Mouse (Mus musculus) heart, embryonic 14.5 days (tissue): ENCODE measurements around the gene Ceacam18. TPM values are rescaled to one million over a fixed set of nuclear protein-coding genes. Genes with fewer than 3 reads are reported as not detected.

Experiments used
- ATAC-seq: fragments of 200-750 bp; cut with Nextera tagmentation; 2 replicates; pipeline ENCODE4 v1.8.0; 2017; ENCODE audit warnings: low read depth, moderate TSS enrichment; ENCODE audit not compliant: insufficient number of reproducible peaks, insufficient read depth, low FRiP score
- H3K27ac ChIP-seq, 2 experiments: fragments of 200-500 bp in 1 of 2; fragments of 300-500 bp in 1 of 2; sonication (generic) in 1 of 2; replicated peaks in 1 of 2; 2 replicates each; pipeline ENCODE4 v1.5.1; 2012 to 2014; ENCODE audit warnings: low read depth in 2 of 2, low read length in 2 of 2, control low read depth in 1 of 2, mild to moderate bottlenecking in 1 of 2, mixed read lengths in 1 of 2; ENCODE audit not compliant: control insufficient read depth in 1 of 2, insufficient read depth in 1 of 2
- H3K27me3 ChIP-seq: fragments of 300-500 bp; sonication (generic); 2 replicates; pipeline ENCODE4 v1.6.1; 2014; ENCODE audit warnings: mild to moderate bottlenecking, low read length, control low read depth; ENCODE audit not compliant: control insufficient read depth, insufficient read depth
- H3K36me3 ChIP-seq: fragments of 300-500 bp; sonication (generic); 2 replicates; pipeline ENCODE4 v1.6.1; 2014; ENCODE audit warnings: mild to moderate bottlenecking, control low read depth, low read length, mixed read lengths; ENCODE audit not compliant: control insufficient read depth, insufficient read depth
- H3K4me1 ChIP-seq, 2 experiments: fragments of 200-500 bp in 1 of 2; fragments of 300-500 bp in 1 of 2; sonication (generic) in 1 of 2; 2 replicates each; pipeline ENCODE4 v1.6.1; 2012 to 2014; ENCODE audit warnings: low read length in 2 of 2, control low read depth in 1 of 2, mixed read lengths in 1 of 2; ENCODE audit not compliant: control insufficient read depth in 2 of 2, insufficient read depth in 2 of 2
- H3K4me2 ChIP-seq: fragments of 300-500 bp; sonication (generic); 2 replicates; pipeline ENCODE4 v1.6.1; 2014; ENCODE audit warnings: mild to moderate bottlenecking, low read length
- H3K4me3 ChIP-seq, 2 experiments: fragments of 200-500 bp in 1 of 2; fragments of 300-500 bp in 1 of 2; sonication (generic) in 1 of 2; 2 replicates each; pipeline ENCODE4 v1.5.1; 2012 to 2014; ENCODE audit warnings: low read length in 2 of 2, mild to moderate bottlenecking in 2 of 2, control low read depth in 1 of 2, low read depth in 1 of 2, moderate library complexity in 1 of 2; ENCODE audit not compliant: control insufficient read depth in 1 of 2, insufficient read depth in 1 of 2
- H3K9ac ChIP-seq: fragments of 300-500 bp; sonication (generic); 2 replicates; pipeline ENCODE4 v1.6.1; 2014; ENCODE audit warnings: mild to moderate bottlenecking, low read length
- H3K9me3 ChIP-seq: fragments of 300-500 bp; sonication (generic); 2 replicates; pipeline ENCODE4 v1.6.1; 2016; ENCODE audit warnings: low read length, control low read depth; ENCODE audit not compliant: control insufficient read depth
- WGBS: fragments of 180-500 bp; shearing (Covaris S2); extraction: QIAGEN DNeasy Blood & Tissue Kit; methylation state at CpG from one replicate; pipeline ENCODE4 v1.1.7; 2014; 5-methylcytosine and 5-hydroxymethylcytosine counted together
- polyA plus RNA-seq: library from polyadenylated mRNA; unstranded; fragments of >200 nt; fragmentation: Nextera tagmentation; extraction: Ambion mirVana; gene quantifications from 2 replicates; pipeline ENCODE4 v1.2.1, GENCODE M21; 2014

Gene Ceacam18
- polyA plus RNA-seq, 1 experiment from 2014 or later, result not detected

DNA sequence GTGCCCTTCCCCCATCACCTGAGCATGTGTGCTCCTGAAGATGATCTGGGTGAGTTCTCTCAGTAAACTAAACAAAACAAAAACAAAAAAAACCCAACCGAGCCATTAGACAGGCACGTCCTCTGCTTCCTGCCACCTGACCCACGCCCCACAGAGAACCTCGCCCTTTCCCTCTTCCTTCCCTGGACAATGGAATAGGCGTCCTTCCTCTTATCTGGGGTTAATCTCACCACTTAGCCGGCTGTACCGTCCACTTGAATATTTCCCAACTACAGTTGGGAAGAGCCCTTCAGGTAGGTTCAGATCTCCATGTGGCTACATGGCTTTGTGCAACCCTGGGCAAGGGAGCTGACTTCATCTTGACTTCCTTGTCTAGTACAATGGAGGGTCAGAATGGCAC, 50.6 kb downstream of the Ceacam18 start:
- Histone ChIP-seq H3K4me1 (no peaks in the 10 kb centered on the region), H3K4me3 (no peak overlapping the region), H3K9me3 (no peaks in the 10 kb centered on the region), H3K27me3 (no peaks in the 10 kb centered on the region), H3K27ac (no peak overlapping the region), H3K4me2 (no peak overlapping the region), H3K36me3 (no peaks in the 10 kb centered on the region), H3K9ac (no peak overlapping the region)
- 38% methylated on average over 7 of the region's 7 CpGs for WGBS
- no peak for ATAC-seq

DNA sequence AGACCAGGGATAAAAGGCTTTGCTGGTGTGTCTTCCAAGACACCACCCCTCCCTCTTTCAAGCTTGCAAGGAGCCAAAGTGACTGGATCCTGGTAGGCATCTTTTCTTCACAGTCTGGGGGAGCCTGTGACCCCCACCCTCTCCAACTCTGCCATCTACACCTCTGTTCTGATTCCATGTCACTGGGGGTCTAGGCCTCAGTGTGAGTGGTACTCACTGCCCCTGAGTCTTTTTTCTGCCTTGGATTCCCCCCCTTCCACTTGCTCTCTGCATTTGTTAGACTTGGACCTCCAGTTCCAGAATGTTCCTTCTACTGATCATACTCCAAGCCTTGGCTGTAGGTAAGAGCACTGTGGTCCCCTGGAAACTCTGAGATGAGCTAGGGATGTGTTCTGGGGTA, 55.6 kb downstream of the Ceacam18 start, which contains the start of gene Klk14:
TSS of gene Klk14 (plus strand) at position 301 of the 400 bp plus-strand sequence.
- Histone ChIP-seq H3K4me2 (no peak within 1 kb of the TSS), H3K4me3 (no peak within 1 kb of the TSS), H3K27me3 (no peaks in the 10 kb centered on the region), H3K27ac (no peak within 1 kb of the TSS), H3K4me1 (no peaks in the 10 kb centered on the region), H3K36me3 (no peaks in the 10 kb centered on the region), H3K9ac (no peak within 1 kb of the TSS), H3K9me3 (no peaks in the 10 kb centered on the region)
- no peak for ATAC-seq

Other genes starting within 250 kb of the Ceacam18 start
- 0.08 TPM in 1 of 2 replicates, not detected in the other for gene Siglecg, start 226.5 kb upstream of the Ceacam18 start, polyA plus RNA-seq
- gene Lim2, start 207.0 kb upstream of the Ceacam18 start, polyA plus RNA-seq, result not detected in 2 replicates
- 0.30 TPM in 1 of 2 replicates, not detected in the other for gene Nkg7, start 197.6 kb upstream of the Ceacam18 start, polyA plus RNA-seq
- gene Cldnd2, start 193.9 kb upstream of the Ceacam18 start, polyA plus RNA-seq, result not detected in 2 replicates
- gene Etfb, start 190.6 kb upstream of the Ceacam18 start, polyA plus RNA-seq, result 703 and 738 TPM in 2 replicates
- not detected in 2 replicates for gene Gm45233, start 190.6 kb upstream of the Ceacam18 start, polyA plus RNA-seq
- gene Vsig10l, start 171.6 kb upstream of the Ceacam18 start, polyA plus RNA-seq, result 2.2 and 2.7 TPM in 2 replicates
- gene Iglon5, start 144.6 kb upstream of the Ceacam18 start, polyA plus RNA-seq, result 0.07 and 0.09 TPM in 2 replicates
- not detected in 2 replicates for gene 4931406B18Rik, start 128.8 kb upstream of the Ceacam18 start, polyA plus RNA-seq
- gene Cd33, start 90.3 kb upstream of the Ceacam18 start, polyA plus RNA-seq, result 1.1 TPM in 2 replicates
- gene Zfp658, start 72.5 kb upstream of the Ceacam18 start, polyA plus RNA-seq, result 1.3 TPM in 2 replicates
- 7.8 and 7.9 TPM in 2 replicates for gene Zfp719, start 55.1 kb upstream of the Ceacam18 start, polyA plus RNA-seq
- gene Zfp819, start 27.5 kb upstream of the Ceacam18 start, polyA plus RNA-seq, result not detected in 2 replicates
- 0.31 and 0.49 TPM in 2 replicates for gene Siglece, start 25.5 kb downstream of the Ceacam18 start, polyA plus RNA-seq
- 3.4 and 4.9 TPM in 2 replicates for gene Ctu1, start 37.3 kb downstream of the Ceacam18 start, polyA plus RNA-seq
- gene Klk14, start 55.7 kb downstream of the Ceacam18 start, polyA plus RNA-seq, result not detected in 2 replicates
- gene Klk13, start 77.9 kb downstream of the Ceacam18 start, polyA plus RNA-seq, result not detected in 2 replicates
- not detected in 2 replicates for gene Klk12, start 134.2 kb downstream of the Ceacam18 start, polyA plus RNA-seq
- gene Klk11, start 139.9 kb downstream of the Ceacam18 start, polyA plus RNA-seq, result not detected in 2 replicates
- 0.19 and 0.34 TPM in 2 replicates for gene Klk10, start 146.3 kb downstream of the Ceacam18 start, polyA plus RNA-seq
- gene Klk9, start 157.2 kb downstream of the Ceacam18 start, polyA plus RNA-seq, result not detected in 2 replicates
- gene Klk8, start 162.9 kb downstream of the Ceacam18 start, polyA plus RNA-seq, result 24.2 and 26.3 TPM in 2 replicates
- gene Klk7, start 176.6 kb downstream of the Ceacam18 start, polyA plus RNA-seq, result 0.11 and 0.20 TPM in 2 replicates
- gene Klk6, start 189.8 kb downstream of the Ceacam18 start, polyA plus RNA-seq, result not detected in 2 replicates
- gene Klk5, start 207.3 kb downstream of the Ceacam18 start, polyA plus RNA-seq, result not detected in 2 replicates
- not detected in 2 replicates for gene Klk4, start 246.5 kb downstream of the Ceacam18 start, polyA plus RNA-seq